Mouse (Mus musculus) lung, postnatal 36 days (tissue): ENCODE results near the gene Gpank1.

Experiments
- DNase-seq: peaks from one replicate; pipeline ENCODE4 v3.0.0; 2022; ENCODE audit warnings: mixed read lengths

The Gpank1 gene

GRCm38 (mm10) chr17:35132174-35132560, 10.9 kb downstream of the Gpank1 start:
- no peak for DNase-seq

GRCm38 (mm10) chr17:35133517-35133916, 12.3 kb downstream of the Gpank1 start:
- no peak for DNase-seq

- DNase-seq: peak; percentile 96
Measured at GRCm38 (mm10) chr17:35134801-35135590, 13.7 kb downstream of the Gpank1 start, which contains the start of gene Bag6. Gene Bag6 (plus strand): TSS chr17:35135178.

GRCm38 (mm10) chr17:35135591-35136320, 14.5 kb downstream of the Gpank1 start:
- DNase-seq: peak; percentile 71

GRCm38 (mm10) chr17:35139269-35139668, 18.0 kb downstream of the Gpank1 start:
- DNase-seq: no peak

GRCm38 (mm10) chr17:35140490-35140996, 19.3 kb downstream of the Gpank1 start:
- no peak for DNase-seq

GRCm38 (mm10) chr17:35141971-35142370, 20.7 kb downstream of the Gpank1 start:
- no peak for DNase-seq

GRCm38 (mm10) chr17:35146139-35146538, 24.9 kb downstream of the Gpank1 start:
- DNase-seq: no peak

GRCm38 (mm10) chr17:35147348-35147747, 26.1 kb downstream of the Gpank1 start:
- DNase-seq: no peak

GRCm38 (mm10) chr17:35147922-35148639, 26.8 kb downstream of the Gpank1 start:
- no peak for DNase-seq

GRCm38 (mm10) chr17:35152121-35152520, 30.9 kb downstream of the Gpank1 start:
- no peak for DNase-seq

GRCm38 (mm10) chr17:35153077-35153476, 31.8 kb downstream of the Gpank1 start:
- no peak for DNase-seq

- DNase-seq: no peak
Measured at GRCm38 (mm10) chr17:35153931-35154330, 32.7 kb downstream of the Gpank1 start.

GRCm38 (mm10) chr17:35154616-35155015, 33.4 kb downstream of the Gpank1 start:
- no peak for DNase-seq

GRCm38 (mm10) chr17:35155451-35155850, 34.2 kb downstream of the Gpank1 start:
- DNase-seq: no peak

GRCm38 (mm10) chr17:35156461-35157200, 35.4 kb downstream of the Gpank1 start:
- no peak for DNase-seq

GRCm38 (mm10) chr17:35157254-35157653, 36.0 kb downstream of the Gpank1 start:
- DNase-seq: no peak

GRCm38 (mm10) chr17:35157661-35158175, 36.5 kb downstream of the Gpank1 start:
- DNase-seq: no peak

- DNase-seq: no peak
Measured at GRCm38 (mm10) chr17:35158850-35159593, 37.8 kb downstream of the Gpank1 start.

- DNase-seq: no peak
Measured at GRCm38 (mm10) chr17:35159638-35160037, 38.4 kb downstream of the Gpank1 start.

- no peak for DNase-seq
Measured at GRCm38 (mm10) chr17:35161421-35161820, 40.2 kb downstream of the Gpank1 start.
